Mouse (Mus musculus): ENCODE results near the gene Adam12.

DNA sequence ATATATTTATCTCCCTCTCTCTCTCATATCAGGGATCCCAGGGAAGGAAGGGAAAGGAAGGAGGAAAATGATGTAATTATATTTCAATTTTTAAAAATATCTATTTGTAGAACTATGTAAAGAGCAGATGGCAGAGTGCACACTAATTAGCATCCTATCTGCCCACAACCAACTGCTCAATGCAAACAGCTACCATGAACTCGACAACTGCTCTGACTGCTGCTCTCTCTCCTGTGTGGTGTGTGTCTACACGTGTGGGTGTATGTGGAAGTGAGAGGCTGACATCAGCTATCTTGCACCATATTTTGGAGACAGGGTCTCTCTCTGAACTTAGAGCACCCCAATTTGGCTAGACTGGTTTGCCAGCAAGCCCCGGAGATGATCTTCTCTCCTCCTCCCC is 320.1 kb downstream of the Adam12 start:
- TF ChIP-seq POLR2A (IDR thresholded peaks at IDR 0.05; ENCODE audit: insufficient read depth, low read depth, low read length) (no peak), CTCF (IDR thresholded peaks at IDR 0.05) (no peak)

Data from heart, adult 2 months (tissue).